Mouse (Mus musculus) brain, embryonic 14.5 days (tissue): ENCODE results near the gene Rps6kb1. TPM values are rescaled to one million over a fixed set of nuclear protein-coding genes. Genes with fewer than 3 reads are reported as not detected.

Source experiments
- DNase-seq: peaks from one replicate; pipeline ENCODE4 v3.0.0-alpha.2; 2011; ENCODE audit warnings: low read depth
- CTCF ChIP-seq: fragments of 200-500 bp; IDR thresholded peaks from 2 replicates; pipeline ENCODE4 v1.5.1; 2012; ENCODE audit warnings: inconsistent platforms, mild to moderate bottlenecking, moderate library complexity, borderline replicate concordance; ENCODE audit not compliant: insufficient read depth, insufficient read length; ENCODE audit errors: extremely low read depth
- POLR2A ChIP-seq: fragments of 200-500 bp; IDR thresholded peaks from 2 replicates; pipeline ENCODE4 v1.6.1; 2012; ENCODE audit warnings: mild to moderate bottlenecking, inconsistent platforms, borderline replicate concordance; ENCODE audit not compliant: poor library complexity, insufficient read depth, insufficient read length, severe bottlenecking; ENCODE audit errors: extremely low read depth
- polyA plus RNA-seq: library from polyadenylated mRNA; depleted of rRNA; stranded (reverse); fragments of >200 nt; gene quantifications from 2 replicates; pipeline ENCODE4 v1.2.3, GENCODE M21; 2012; rRNA removed

The Rps6kb1 gene
- polyA plus RNA-seq, 1 experiment: 28.5 TPM

GRCm38 (mm10) chr11:86473576-86473975 lies 71.0 kb downstream of the Rps6kb1 start:
- TF ChIP-seq CTCF (no peak), POLR2A (no peak)

GRCm38 (mm10) chr11:86472771-86473171 lies 71.8 kb downstream of the Rps6kb1 start:
- TF ChIP-seq POLR2A (no peak), CTCF (no peak)
- DNase-seq: peak; percentile 55

More at GRCm38 (mm10) chr11:86473576-86473975, 71.0 kb downstream of the Rps6kb1 start:
- no peak for DNase-seq

- TF ChIP-seq POLR2A (no peak), CTCF (no peak)
- peak; percentile 80 for DNase-seq
Measured at GRCm38 (mm10) chr11:86471785-86472184, 72.8 kb downstream of the Rps6kb1 start.

DNA sequence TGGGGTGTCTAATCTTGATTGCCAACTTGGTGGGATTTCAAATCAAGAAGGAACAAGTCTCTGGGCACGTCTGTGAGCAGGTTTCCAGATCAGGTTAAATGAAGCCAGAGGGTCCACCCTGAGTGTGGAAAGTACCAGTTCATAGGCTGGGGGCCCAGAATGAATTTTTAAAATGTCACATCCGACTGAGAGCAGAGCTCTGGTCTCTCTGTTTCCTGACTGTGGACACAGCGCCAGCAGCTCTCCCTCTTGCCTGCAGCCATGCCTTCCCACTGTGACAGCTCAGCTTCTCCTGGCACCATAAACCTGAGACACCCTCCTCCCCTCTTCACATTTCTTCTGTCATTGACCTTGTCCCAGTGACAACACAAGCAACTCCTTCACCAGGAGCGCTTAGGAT lies 75.6 kb downstream of the Rps6kb1 start:
- no peak for DNase-seq
- no peak for TF ChIP-seq CTCF
- TF ChIP-seq POLR2A: no peak

GRCm38 (mm10) chr11:86468345-86468744 lies 76.3 kb downstream of the Rps6kb1 start:
- DNase-seq: peak; percentile 80
- TF ChIP-seq POLR2A (no peak), CTCF (no peak)

DNA sequence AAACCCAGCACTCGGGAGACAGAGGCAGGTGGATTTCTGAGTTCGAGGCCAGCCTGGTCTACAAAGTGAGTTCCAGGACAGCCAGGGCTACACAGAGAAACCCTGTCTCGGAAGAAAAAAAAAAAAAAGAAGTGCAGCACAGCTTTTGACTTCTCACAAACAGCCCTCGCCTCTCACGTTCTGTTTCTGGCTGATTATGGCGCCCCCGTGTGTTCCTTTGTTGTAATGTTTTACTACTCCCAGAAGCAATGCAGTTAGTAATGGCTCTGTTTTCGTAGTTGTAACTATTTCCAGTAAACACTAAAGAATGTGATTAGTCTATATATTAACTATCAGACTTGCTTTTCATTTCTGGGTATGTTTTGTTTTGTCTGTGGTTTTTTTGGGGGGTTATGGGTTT lies 80.3 kb downstream of the Rps6kb1 start:
- peak; percentile 89 for DNase-seq
- peak; percentile 76; the same call in 1 of the 2 replicates for TF ChIP-seq CTCF

GRCm38 (mm10) chr11:86462579-86462978 lies 82.0 kb downstream of the Rps6kb1 start:
- TF ChIP-seq CTCF (no peak), POLR2A (no peak)

DNA sequence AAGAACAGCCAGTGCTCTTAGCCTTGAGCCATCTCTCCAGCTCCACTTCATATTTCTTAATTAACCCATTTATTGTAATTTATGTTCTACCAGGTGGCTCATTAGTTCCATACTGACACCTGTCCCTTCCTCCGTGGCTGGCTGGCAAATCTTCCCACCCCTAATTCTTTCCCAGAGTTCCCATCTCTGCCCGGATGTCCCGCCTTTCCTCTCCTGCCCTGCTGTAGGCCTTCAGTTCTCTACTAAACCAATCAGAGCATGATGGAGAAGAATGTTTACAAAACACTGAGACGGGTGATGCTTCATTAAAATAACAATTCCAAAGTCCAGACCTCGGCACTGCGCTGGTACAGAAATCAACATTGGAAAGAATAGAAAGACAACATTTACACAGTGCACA lies 85.7 kb downstream of the Rps6kb1 start:
- DNase-seq: no peak
- TF ChIP-seq CTCF (no peak), POLR2A (no peak)

More at GRCm38 (mm10) chr11:86462579-86462978, 82.0 kb downstream of the Rps6kb1 start:
- no peak for DNase-seq

DNA sequence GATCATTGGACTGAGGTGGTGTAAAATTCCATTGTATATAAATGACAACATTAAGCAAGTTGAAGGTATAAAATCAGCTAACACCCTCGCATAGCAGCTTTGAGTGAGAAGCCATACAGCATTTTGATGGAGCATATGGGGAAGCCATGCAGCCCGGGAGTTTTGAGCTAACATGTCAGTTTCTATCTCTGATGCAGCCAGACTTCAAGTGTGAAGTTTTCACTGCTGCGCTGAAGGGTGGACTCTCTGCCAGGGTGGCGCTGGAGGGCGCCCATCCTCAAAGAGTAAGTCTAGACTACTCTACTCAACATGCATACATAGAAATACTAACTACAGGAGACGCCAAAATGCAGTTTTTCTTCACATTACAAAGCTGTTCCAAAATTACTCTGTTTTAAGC lies 87.1 kb downstream of the Rps6kb1 start:
- TF ChIP-seq POLR2A: no peak
- TF ChIP-seq CTCF: no peak
- peak; percentile 48 for DNase-seq

GRCm38 (mm10) chr11:86453991-86454390 lies 90.6 kb downstream of the Rps6kb1 start:
- TF ChIP-seq POLR2A (no peak), CTCF (no peak)
- no peak for DNase-seq

Other genes with a start within 250 kb of the Rps6kb1 start
- gene Med13, start 187.2 kb downstream of the Rps6kb1 start, polyA plus RNA-seq: 26.4 and 30.3 TPM in 2 replicates
- gene Rnft1, start 60.1 kb downstream of the Rps6kb1 start, polyA plus RNA-seq: 6.3 and 8.3 TPM in 2 replicates
- gene Tubd1, start 186 bp upstream of the Rps6kb1 start, polyA plus RNA-seq: 4.4 and 6.6 TPM in 2 replicates
- 39.6 and 50.2 TPM in 2 replicates for gene Vmp1, start 139.0 kb upstream of the Rps6kb1 start, polyA plus RNA-seq
- 17.5 and 18.9 TPM in 2 replicates for gene Ptrh2, start 139.2 kb upstream of the Rps6kb1 start, polyA plus RNA-seq
- gene Cltc, start 212.8 kb upstream of the Rps6kb1 start, polyA plus RNA-seq: 134 and 191 TPM in 2 replicates